Mouse (Mus musculus) MEL-GATA-1-ER (cell line): Measurements from ENCODE around the gene Frem2.

Experiments used
- DNase-seq: peaks from one replicate; pipeline ENCODE4 v3.0.0-alpha.2; 2012; ENCODE audit warnings: low read depth; ENCODE audit errors: extremely low read depth

The Frem2 gene

GRCm38 (mm10) chr3:53620978-53621377, 36.2 kb downstream of the Frem2 start:
- no peak for DNase-seq

- no peak for DNase-seq
These were observed 36.8 kb downstream of the Frem2 start for GRCm38 (mm10) chr3:53620355-53620754.

DNA sequence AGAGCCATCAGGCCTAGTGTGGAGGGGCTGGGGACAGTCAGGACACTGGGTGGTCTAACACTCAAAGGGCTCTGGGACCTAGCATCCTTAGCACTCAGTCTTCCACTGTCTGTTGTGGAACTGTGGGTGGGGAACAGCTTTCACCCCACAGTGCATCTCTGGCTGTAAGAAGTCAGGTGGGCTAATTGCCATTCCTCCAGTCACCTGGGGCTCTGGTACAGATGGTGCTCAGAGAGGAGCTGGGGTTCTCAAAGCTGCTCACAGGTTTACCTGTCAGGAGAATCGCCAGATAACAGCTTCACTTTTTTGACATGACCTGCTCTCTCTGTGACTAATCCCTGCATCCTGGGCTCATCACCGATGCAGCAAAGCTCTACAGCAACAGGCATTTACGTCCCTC, 46.0 kb downstream of the Frem2 start:
- no peak for DNase-seq

- DNase-seq = no peak
These were observed 47.3 kb downstream of the Frem2 start for GRCm38 (mm10) chr3:53609851-53610250.

GRCm38 (mm10) chr3:53600140-53600539, 57.0 kb downstream of the Frem2 start:
- DNase-seq = no peak

- no peak for DNase-seq
These were observed 57.8 kb downstream of the Frem2 start for GRCm38 (mm10) chr3:53599315-53599714.

DNA sequence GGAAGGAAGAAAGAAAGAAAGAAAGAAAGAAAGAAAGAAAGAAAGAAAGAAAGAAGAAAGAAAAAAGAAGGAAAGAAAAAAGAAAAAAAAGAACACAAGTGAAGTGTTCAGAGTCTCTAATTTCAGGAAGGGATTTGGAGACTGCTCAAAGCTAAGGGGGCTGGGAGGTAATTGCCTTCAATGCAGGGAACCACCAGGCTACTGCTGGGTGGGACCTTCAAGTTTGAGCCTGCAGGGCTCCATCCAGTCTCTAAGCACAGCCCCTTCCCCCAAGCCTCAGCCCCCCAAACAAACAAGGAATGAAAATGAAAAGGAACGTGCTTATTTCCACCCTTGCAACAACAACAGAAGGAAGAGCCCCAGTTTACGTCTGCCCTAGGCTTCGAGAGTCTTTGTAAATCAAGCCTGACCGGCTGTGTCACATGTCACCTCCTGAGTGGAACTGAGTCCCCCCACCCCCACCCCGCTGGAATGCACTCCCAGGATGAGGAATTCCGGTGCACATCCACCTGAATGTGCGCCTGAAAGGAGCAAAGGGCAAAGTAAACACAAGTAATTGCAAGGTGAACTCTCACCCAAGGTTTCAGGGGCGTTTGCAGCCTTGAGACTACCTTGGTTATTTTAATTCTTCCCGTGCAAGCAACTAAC, 58.9 kb downstream of the Frem2 start:
- DNase-seq = no peak

GRCm38 (mm10) chr3:53594471-53594870, 62.7 kb downstream of the Frem2 start:
- DNase-seq = no peak

GRCm38 (mm10) chr3:53593718-53594117, 63.4 kb downstream of the Frem2 start:
- no peak for DNase-seq

- DNase-seq = no peak
These were observed 65.1 kb downstream of the Frem2 start for GRCm38 (mm10) chr3:53592036-53592435.

- no peak for DNase-seq
These were observed 67.0 kb downstream of the Frem2 start for GRCm38 (mm10) chr3:53590139-53590621.

GRCm38 (mm10) chr3:53583248-53583647, 73.9 kb downstream of the Frem2 start:
- no peak for DNase-seq

DNA sequence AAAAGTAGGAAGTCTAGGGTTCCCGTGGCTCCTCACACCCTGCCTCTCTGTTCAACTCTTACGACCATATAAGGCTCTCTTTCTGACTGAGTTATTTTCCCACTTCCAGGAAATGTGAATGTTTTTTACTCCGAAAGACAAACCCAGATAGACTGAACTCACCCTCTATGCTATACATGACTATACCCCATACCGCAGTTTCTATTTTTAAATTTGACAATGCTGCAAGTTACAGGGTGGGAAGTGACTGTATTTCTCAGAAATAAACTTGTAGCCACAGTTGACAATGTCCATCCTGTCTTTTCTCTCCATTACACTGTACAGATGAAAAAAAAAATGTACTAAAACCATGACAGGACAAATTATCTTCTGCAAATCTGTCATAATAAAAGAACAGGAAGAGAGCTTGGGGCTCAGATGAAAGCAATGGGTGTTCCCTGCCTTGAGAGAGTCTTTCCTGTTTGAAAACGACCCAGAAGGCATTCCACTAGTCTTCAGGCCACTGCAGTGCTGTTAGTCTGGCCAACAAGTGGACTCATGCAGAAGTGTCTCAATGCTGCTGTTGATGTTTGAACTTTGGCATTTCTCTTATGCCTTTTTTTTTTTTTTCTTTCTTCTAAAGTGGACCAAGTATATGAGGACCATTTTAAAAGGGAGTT, 76.4 kb downstream of the Frem2 start:
- DNase-seq = no peak

GRCm38 (mm10) chr3:53579121-53579704, 77.9 kb downstream of the Frem2 start:
- DNase-seq = no peak

- DNase-seq = no peak
These were observed 80.6 kb downstream of the Frem2 start for GRCm38 (mm10) chr3:53576320-53577116.

GRCm38 (mm10) chr3:53574123-53574522, 83.0 kb downstream of the Frem2 start:
- no peak for DNase-seq

DNA sequence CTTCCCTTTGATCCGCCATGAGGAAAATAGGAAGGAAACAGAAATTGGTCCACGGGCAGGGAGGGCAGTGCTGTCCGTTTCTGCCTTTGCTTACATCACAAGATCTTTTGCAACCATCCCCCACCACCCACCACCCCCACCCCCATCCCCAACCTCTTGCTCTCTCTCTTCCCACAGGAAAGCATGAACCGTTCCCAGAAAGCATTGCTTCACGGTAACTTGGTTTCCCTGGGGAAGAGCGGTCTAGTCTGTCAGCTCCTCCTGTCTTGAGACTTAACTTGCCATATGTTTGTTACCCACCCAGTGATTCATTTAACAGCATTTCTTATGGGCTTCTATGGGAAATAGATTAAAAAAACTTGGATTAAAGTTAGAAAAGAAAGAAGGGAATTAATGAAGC, 85.5 kb downstream of the Frem2 start:
- DNase-seq = no peak

GRCm38 (mm10) chr3:53564521-53564920, 92.6 kb downstream of the Frem2 start:
- DNase-seq = no peak

- no peak for DNase-seq
These were observed 93.4 kb downstream of the Frem2 start for GRCm38 (mm10) chr3:53563746-53564145.

DNA sequence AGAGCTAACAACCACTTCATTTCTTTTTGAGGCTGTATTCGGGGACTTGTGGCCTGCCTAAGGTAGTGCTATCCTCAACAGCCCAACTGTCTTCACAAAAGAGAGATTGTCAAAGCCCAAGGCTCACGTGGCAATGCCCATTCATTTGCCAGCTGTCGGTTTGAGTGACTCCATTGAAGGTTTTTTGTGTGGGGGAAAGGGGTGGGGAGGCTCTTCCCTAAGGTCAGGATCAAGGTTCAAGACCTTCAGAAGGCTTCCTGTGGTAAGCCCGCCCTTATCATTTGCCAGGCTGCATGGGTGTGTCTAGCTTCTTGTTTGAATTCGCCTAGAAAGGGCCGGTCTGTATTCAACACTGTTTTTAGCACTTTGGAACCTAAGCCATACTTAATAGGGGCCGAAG, 95.3 kb downstream of the Frem2 start:
- DNase-seq = no peak

GRCm38 (mm10) chr3:53559056-53559455, 98.1 kb downstream of the Frem2 start:
- DNase-seq = no peak

DNA sequence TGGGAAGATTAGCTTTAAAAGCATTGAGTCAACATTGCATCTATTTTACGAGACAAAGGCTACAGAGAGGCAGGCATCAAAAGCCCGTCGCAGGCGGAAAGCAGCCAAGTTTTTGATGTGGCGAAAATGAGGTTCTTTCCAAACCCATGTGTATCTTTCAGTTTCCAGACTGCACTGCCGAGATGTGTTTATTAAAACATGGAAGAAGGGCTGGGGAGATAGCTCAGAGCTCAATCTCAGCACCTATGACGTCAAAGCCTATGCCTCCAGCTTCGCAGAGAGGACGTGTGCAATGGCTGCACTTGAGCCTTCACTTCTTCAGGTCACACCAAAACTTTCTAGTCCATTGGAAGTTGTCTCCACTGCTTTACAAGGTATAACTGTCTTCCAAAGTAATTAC, 98.9 kb downstream of the Frem2 start:
- no peak for DNase-seq
